Mouse (Mus musculus): ENCODE data around the gene AY761185. TPM values are rescaled to one million over a fixed set of nuclear protein-coding genes. Genes with fewer than 3 reads are reported as not detected.

Gene AY761185
- total and polyA plus RNA-seq, 3 experiments: not detected

- Histone ChIP-seq H3K9me3 (replicated peaks; ENCODE audit: insufficient read depth, low read length) (no peaks in the 10 kb centered on the region), H3K4me1 (ENCODE audit: control insufficient read depth in 1 of 2, insufficient read depth in 2 of 2, low read length in 2 of 2) (no peaks in the 10 kb centered on the region), H3K4me3 (ENCODE audit: control insufficient read depth in 1 of 2, insufficient read depth in 1 of 2, low read depth in 2 of 2, low read length in 2 of 2) (no peak within 1 kb of the TSS), H3K36me3 (ENCODE audit: control insufficient read depth in 1 of 2, insufficient read depth in 2 of 2, low read length in 2 of 2) (no peaks in the 10 kb centered on the region), H3K9ac (ENCODE audit: control insufficient read depth, low read depth, low read length, poor library complexity, severe bottlenecking) (no peak within 1 kb of the TSS), H3K79me2 (ENCODE audit: control insufficient read depth, insufficient read depth, low read length, poor library complexity) (no peaks in the 10 kb centered on the region), H3K27me3 (ENCODE audit: control insufficient read depth in 1 of 2, insufficient read depth in 2 of 2, low read length in 2 of 2) (no peaks in the 10 kb centered on the region), H3K27ac (ENCODE audit: control insufficient read depth, low read depth, low read length) (no peak within 1 kb of the TSS)
- DNase-seq (ENCODE audit: low read depth, low spot score): no peak
- no peak for TF ChIP-seq ZC3H11A (IDR thresholded peaks at IDR 0.05; ENCODE audit: low read depth, low read length)
- TF ChIP-seq ELF1 (IDR thresholded peaks at IDR 0.05; ENCODE audit: low read depth, low read length): no peak
- TF ChIP-seq POLR2AphosphoS5 (IDR thresholded peaks at IDR 0.05; ENCODE audit: borderline replicate concordance, low read depth, low read length): no peak
- no peak for TF ChIP-seq SMC3 (IDR thresholded peaks at IDR 0.05; ENCODE audit: low read depth, low read length)
- TF ChIP-seq CHD1 (IDR thresholded peaks at IDR 0.05; ENCODE audit: low read depth, low read length): no peak
- no peak for TF ChIP-seq POLR2AphosphoS2 (IDR thresholded peaks at IDR 0.05; ENCODE audit: low read length)
- no peak for TF ChIP-seq E2F4 (IDR thresholded peaks at IDR 0.05; ENCODE audit: borderline replicate concordance, low read depth, low read length)
- TF ChIP-seq JUND (IDR thresholded peaks at IDR 0.05; ENCODE audit: low read depth, low read length): no peak
- no peak for TF ChIP-seq GATA1 (IDR thresholded peaks at IDR 0.05; ENCODE audit: low read depth, low read length)
- no peak for TF ChIP-seq TBP (IDR thresholded peaks at IDR 0.05; ENCODE audit: low read depth, low read length)
- no peak for TF ChIP-seq POLR2A (IDR thresholded peaks at IDR 0.05; ENCODE audit: control insufficient read depth in 1 of 2, insufficient read depth in 1 of 2, low read depth in 1 of 2, low read length in 2 of 2, poor library complexity in 1 of 2)
- no peak for TF ChIP-seq USF1 (IDR thresholded peaks at IDR 0.05; ENCODE audit: low read depth, low read length)
- no peak for TF ChIP-seq BHLHE40 (IDR thresholded peaks at IDR 0.05; ENCODE audit: borderline replicate concordance, low read depth, low read length)
- TF ChIP-seq MEF2A (IDR thresholded peaks at IDR 0.05; ENCODE audit: extremely low read depth, insufficient replicate concordance, low read depth, low read length, poor library complexity, severe bottlenecking): no peak
- no peak for TF ChIP-seq SIN3A (IDR thresholded peaks at IDR 0.05; ENCODE audit: low read length)
- TF ChIP-seq MAFK (IDR thresholded peaks at IDR 0.05; ENCODE audit: borderline replicate concordance, low read depth, low read length): no peak
Measured at GRCm38 (mm10) chr8:20902527-20902926, 42.0 kb downstream of the AY761185 start, which contains the start of gene Gm15056. Gene Gm15056 (minus strand): TSS chr8:20902627.

Other genes starting within 250 kb of the AY761185 start
- gene Defb33, start 52.0 kb downstream of the AY761185 start, total RNA-seq (2012; rRNA removed): not detected in 2 replicates
- gene Defb33, start 52.0 kb downstream of the AY761185 start, polyA plus RNA-seq (2012; ENCODE audit: insufficient read depth in 1 of 2, insufficient read length in 2 of 2, low read depth in 1 of 2, low replicate concordance in 2 of 2, missing spikeins in 1 of 2): not detected
- gene Gm15056, start 42.1 kb downstream of the AY761185 start, total RNA-seq (2012; rRNA removed): not detected in 2 replicates
- not detected for gene Gm15056, start 42.1 kb downstream of the AY761185 start, polyA plus RNA-seq (2012; ENCODE audit: insufficient read depth in 1 of 2, insufficient read length in 2 of 2, low read depth in 1 of 2, low replicate concordance in 2 of 2, missing spikeins in 1 of 2)
- not detected in 2 replicates for gene Gm6040, start 22.6 kb downstream of the AY761185 start, total RNA-seq (2012; rRNA removed)
- not detected for gene Gm6040, start 22.6 kb downstream of the AY761185 start, polyA plus RNA-seq (2012; ENCODE audit: insufficient read depth in 1 of 2, insufficient read length in 2 of 2, low read depth in 1 of 2, low replicate concordance in 2 of 2, missing spikeins in 1 of 2)
- gene Defa21, start 80.8 kb upstream of the AY761185 start, total RNA-seq (2012; rRNA removed): not detected in 2 replicates
- not detected for gene Defa21, start 80.8 kb upstream of the AY761185 start, polyA plus RNA-seq (2012; ENCODE audit: insufficient read depth in 1 of 2, insufficient read length in 2 of 2, low read depth in 1 of 2, low replicate concordance in 2 of 2, missing spikeins in 1 of 2)
- gene Defa23, start 110.3 kb upstream of the AY761185 start, total RNA-seq (2012; rRNA removed): not detected in 2 replicates
- gene Defa23, start 110.3 kb upstream of the AY761185 start, polyA plus RNA-seq (2012; ENCODE audit: insufficient read depth in 1 of 2, insufficient read length in 2 of 2, low read depth in 1 of 2, low replicate concordance in 2 of 2, missing spikeins in 1 of 2): not detected
- not detected in 2 replicates for gene Defa35, start 120.3 kb upstream of the AY761185 start, total RNA-seq (2012; rRNA removed)
- gene Defa35, start 120.3 kb upstream of the AY761185 start, polyA plus RNA-seq (2012; ENCODE audit: insufficient read depth in 1 of 2, insufficient read length in 2 of 2, low read depth in 1 of 2, low replicate concordance in 2 of 2, missing spikeins in 1 of 2): not detected
- not detected in 2 replicates for gene Defa25, start 139.7 kb upstream of the AY761185 start, total RNA-seq (2012; rRNA removed)
- not detected for gene Defa25, start 139.7 kb upstream of the AY761185 start, polyA plus RNA-seq (2012; ENCODE audit: insufficient read depth in 1 of 2, insufficient read length in 2 of 2, low read depth in 1 of 2, low replicate concordance in 2 of 2, missing spikeins in 1 of 2)
- not detected in 2 replicates for gene Gm14851, start 151.3 kb upstream of the AY761185 start, total RNA-seq (2012; rRNA removed)
- not detected for gene Gm14851, start 151.3 kb upstream of the AY761185 start, polyA plus RNA-seq (2012; ENCODE audit: insufficient read depth in 1 of 2, insufficient read length in 2 of 2, low read depth in 1 of 2, low replicate concordance in 2 of 2, missing spikeins in 1 of 2)
- not detected in 2 replicates for gene Defa30, start 189.9 kb upstream of the AY761185 start, total RNA-seq (2012; rRNA removed)
- not detected for gene Defa30, start 189.9 kb upstream of the AY761185 start, polyA plus RNA-seq (2012; ENCODE audit: insufficient read depth in 1 of 2, insufficient read length in 2 of 2, low read depth in 1 of 2, low replicate concordance in 2 of 2, missing spikeins in 1 of 2)
- gene Defa22, start 217.6 kb upstream of the AY761185 start, total RNA-seq (2012; rRNA removed): not detected in 2 replicates
- gene Defa22, start 217.6 kb upstream of the AY761185 start, polyA plus RNA-seq (2012; ENCODE audit: insufficient read depth in 1 of 2, insufficient read length in 2 of 2, low read depth in 1 of 2, low replicate concordance in 2 of 2, missing spikeins in 1 of 2): not detected
- gene Defa31, start 246.9 kb upstream of the AY761185 start, total RNA-seq (2012; rRNA removed): not detected in 2 replicates
- not detected for gene Defa31, start 246.9 kb upstream of the AY761185 start, polyA plus RNA-seq (2012; ENCODE audit: insufficient read depth in 1 of 2, insufficient read length in 2 of 2, low read depth in 1 of 2, low replicate concordance in 2 of 2, missing spikeins in 1 of 2)